Mouse (Mus musculus) R1 (cell line): ENCODE data around the gene Gm32742.

Source experiments
- DNase-seq: peaks from one replicate; pipeline ENCODE4 v3.0.0-alpha.2; 2018; ENCODE audit warnings: low read depth, low spot score

Gm32742 gene

DNA sequence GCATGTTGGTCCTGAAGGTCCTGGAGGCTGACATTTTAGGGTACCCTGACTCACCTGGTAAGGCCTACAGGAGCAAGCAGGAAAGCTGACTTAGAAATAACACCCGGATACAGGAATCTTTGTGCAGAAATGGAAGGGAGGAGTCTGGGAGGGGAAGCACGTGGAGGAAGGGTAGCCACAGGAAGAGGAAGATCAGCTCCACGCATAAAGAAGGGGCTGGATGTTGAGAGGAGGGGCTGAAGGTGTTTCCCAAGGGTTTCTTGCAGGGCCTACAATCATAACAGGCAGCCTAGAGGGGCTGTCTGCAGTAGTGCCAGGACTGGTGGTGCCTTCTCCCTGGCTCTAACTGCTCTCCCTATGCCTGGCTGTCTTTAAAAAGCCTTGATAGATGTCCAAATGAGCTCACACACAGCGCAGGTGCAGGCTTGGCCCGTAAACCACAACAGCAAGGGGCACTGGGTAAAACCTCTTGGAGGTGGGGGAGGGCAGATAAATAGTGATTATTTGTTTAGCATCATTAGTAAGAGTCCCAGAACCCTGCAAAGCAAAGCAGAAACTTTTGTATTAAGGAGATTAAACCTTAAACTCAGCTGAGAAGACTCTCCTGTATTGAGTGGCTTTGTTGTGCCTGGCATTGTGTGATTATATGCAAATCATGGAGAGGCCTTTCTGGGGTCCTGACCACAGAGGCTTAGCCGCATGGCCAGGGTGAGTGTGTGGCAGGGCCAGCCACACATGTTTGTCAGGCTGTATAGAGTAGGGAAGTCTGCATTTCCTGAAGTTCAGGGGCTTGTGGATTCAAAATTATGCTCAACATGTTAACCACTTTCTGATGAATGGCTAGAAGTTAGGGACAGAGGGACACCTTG, at the start of gene Gm32742:
Gm32742 (minus strand) TSS at position 206 of the 869 bp plus-strand sequence.
- no peak for DNase-seq

DNA sequence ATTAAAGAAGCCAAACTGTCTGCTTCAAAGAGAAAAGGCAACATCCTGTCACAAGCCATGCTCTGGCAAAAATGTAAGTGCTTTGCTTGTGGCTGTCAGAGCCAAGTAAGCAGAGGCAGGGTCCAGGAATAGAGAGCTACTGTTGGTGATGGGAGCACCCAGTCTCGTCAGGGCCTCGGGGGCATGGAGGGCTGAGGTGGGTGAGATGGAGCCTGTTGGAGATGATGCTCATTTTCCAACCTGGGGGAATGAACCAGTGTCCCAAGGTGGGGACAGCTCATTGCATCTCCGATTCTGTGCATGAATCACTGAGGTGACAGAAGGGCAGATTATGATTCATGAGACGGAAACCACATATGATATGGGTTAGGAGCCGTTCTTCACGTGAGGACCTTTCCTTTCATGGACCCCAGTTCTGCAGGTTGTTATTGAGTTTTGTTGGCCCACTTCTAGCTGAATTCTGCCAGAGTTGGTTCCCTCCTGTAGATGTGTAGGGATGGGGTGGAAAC, 48.5 kb upstream of the Gm32742 start:
- DNase-seq = no peak

DNA sequence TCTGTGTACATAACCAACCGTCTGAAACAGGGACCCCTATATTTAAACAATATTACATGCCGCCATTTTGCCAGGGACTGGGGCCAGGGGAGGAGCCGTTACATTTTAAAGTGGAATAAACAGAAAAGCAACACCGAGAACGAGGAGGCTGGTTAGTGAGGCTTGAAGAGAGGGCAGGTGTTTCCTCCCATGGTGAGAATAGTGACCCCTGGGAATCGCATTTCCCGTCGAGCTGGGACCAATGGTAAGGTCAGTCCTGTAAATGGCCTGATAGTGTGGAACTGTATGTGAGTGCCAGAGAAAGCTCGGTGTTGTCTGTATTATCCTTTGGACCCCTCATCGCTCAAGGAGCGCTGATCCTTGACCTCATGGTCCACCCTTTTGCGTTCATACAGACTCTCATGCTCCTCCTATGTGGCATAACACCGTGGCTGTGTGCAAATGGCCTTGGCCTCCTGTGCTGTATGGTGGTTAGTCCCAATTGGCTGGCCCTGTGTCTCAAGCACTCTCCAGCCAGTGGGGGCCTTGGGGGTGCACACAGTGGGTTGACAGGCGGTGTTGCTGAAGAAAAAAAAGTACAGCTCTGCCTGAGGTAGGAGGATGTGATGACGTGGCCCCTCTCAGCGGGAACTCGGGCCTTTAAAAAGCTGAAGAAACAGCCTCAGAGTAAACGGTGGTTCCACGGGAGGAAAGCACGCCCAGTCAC, 47.9 kb upstream of the Gm32742 start, which contains the start of gene Pou2af1:
Pou2af1 (plus strand) TSS at position 686 of the 706 bp plus-strand sequence.
- DNase-seq = no peak

DNA sequence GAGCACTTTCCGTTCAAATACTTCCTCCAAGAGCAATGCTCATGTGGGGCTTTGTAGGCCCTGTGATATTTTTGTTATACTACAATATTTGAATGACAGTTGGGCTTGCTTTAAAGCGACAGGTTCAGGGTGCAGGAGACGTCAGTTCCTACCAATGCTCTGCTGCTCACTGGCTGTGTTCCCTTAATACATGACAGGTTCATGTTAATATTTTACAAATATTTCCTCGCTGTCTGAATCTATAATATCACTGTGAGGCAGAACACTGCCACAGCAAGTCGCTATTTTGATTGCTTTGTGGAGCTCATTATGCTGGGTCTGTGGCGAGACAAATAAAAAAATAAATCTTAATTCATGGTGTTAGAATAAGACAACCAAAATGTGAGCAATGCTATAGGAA, 45.9 kb upstream of the Gm32742 start:
- no peak for DNase-seq

DNA sequence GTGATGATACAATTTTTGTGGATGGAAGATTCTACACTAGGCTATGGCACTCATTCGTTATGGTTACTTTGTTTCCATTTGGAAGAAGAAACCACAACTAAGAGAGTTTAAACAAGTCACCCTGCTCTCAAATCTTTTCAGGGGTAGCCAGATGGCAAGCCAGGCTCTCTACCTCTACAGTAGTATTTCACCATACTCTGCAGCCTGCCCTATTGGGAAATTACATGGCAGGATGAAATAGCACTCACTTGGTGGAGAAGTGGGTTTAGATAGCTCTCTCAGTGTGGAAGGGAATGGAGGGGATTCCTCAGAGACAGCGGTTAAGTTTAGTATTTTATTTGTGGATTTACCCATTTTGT, 43.6 kb upstream of the Gm32742 start:
- DNase-seq = no peak

DNA sequence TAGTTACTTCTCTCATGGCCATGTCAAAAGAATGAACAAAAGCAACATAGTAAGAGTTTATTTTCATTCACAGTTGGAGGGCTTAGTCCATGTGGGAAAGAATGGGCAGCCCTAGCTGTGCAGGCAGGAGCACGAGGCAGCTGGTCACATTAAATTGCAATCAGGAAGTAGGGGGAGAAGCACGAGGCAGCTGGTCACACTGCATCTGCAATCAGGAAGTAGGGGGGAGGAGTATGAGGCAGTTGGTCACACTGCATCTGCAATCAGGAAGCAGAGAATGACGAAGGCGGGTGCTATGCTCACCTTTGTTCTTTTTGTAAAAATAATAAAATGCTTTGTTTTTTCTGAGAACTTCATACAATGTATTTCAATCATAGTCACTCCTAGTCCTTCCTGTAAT, 29.5 kb upstream of the Gm32742 start:
- DNase-seq = peak; percentile 34

DNA sequence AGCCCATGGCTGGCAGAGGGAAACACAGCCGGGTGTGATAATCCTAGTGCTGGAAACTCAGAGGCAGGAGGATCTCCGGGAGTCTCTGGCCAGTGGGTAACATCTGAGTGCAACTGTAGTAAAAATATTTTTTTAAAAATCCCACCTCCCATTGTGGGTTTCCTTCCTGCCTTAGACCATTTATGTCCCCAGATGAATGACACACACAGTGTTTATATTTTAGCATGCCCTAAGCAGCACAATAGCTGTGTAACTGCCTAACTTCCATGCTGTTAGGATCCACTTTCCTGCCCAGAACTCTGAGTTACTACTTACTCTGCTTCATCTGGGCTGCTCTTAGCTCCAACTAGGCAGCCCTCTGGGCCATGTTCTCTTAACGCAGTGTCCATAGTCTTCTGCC, 25.3 kb upstream of the Gm32742 start:
- DNase-seq = no peak

DNA sequence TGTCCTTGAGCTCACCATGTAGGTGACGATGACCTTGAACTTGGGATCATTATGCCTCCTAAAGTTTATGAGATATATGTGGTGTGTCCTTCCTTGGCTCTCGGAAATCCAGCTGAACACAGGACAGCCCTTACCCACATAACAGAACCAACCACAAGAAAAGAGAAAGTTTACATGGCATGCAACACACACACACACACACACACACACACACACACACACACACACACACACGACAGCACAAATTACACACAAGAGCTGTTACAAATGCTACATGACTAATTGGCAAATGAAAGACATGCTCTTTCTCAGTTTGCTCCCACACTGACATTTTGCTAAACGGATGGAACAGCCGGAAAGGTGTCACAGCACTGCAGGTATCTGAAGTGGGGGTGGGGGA, 20.6 kb upstream of the Gm32742 start:
- no peak for DNase-seq

DNA sequence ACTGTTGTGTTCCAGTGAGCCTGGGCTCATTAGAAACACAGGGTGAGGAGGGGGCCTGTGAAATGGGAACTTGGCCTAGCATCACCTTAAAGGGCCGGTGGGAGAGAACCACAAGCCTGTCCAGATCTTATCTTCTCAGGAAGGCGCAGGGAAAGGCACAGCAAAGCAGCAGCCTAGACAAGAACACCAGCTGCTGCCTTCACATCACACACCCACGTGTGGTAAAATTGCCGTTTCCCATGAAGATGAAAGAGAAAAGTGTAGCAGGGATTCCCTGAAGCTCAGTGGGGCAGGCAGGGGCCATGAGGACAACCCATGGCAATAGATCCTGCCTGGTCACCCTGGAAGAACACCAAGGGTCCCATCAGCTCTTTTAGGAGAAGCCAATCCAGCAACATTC, 20.1 kb upstream of the Gm32742 start:
- DNase-seq = no peak

DNA sequence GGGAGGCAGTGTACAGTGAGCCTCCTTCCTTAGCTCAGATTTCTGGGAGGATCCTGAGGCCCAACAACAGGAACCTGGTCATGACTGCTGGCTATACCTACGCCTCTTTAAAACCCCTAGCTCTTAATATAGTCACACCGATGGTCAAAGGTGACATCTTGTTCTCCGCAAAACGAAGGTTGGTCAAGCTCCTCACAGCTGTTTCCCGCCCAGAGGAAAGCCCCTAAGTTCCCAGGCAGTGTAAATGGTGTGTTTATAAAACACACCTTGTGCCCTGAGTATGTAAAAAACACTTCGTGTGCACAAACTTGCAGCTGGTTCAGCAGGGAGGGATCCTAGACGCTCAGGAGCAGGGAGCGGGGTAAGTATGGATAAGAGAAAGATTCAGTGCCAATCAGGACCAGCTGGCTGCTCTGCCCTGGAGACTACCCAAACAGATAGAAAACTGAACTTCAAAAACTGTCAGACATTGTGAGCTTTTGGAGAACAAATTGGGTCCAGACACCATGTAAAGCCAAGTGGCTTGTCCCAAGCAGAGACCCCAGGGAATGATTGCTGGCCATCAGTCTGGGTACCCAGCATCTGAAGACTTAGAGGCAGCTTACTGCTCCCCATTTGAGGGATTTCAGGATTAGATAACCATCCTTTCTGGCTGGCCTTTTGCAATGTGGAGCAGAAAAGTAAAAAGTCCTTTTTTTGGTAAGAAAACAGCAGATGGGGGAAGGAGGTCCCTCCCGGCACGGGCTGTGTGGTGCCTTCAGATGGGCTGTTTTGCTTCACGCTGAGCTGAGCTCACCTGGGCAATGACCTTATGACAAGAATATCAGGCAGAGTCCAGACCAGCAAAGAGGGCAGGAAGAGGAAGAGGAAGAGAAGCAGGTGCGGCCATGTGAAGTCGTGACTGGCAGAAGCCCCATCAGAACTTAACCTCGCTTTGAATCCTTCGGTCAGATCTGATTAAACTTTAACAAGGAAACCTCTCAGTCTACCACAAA, 17.7 kb upstream of the Gm32742 start:
- no peak for DNase-seq

DNA sequence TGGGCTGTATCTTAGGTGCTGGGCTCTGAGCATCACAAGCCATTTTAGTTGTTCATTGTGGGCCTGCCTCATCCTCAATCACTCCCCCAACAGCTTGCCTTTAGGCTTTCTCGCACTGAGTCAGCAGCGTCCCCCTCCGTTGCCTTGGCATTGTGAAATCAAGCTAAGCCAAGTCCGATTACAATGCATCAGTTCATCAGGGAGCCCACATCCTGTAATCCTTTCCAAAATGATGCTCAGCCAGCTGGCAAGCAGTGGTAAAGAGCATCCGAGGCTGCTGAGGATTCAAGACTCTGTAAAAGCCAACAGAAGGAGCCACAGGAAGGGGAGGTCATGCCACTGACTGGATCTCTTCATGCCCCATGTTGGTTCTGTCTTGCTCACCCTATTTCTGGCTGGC, 15.3 kb upstream of the Gm32742 start:
- DNase-seq = no peak

DNA sequence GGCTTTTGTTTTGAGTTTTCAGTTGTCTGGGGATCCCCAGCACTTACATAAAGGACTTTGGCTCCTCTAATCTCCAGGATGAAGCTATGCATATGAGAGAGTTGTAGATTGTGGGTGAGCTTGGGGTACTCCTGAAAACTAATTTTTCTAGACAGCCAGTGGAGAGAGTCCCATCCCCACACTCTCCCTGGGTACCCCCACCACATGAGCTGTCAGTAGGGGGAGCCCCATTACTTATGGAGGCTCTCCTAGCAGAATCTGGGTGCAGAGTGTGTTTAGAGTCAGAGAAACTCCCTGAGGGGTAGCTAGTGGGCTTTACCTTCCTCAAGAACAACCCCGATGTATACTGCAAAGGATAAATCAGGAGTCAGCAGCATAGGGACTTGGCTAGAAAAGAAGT, 13.0 kb upstream of the Gm32742 start:
- no peak for DNase-seq

DNA sequence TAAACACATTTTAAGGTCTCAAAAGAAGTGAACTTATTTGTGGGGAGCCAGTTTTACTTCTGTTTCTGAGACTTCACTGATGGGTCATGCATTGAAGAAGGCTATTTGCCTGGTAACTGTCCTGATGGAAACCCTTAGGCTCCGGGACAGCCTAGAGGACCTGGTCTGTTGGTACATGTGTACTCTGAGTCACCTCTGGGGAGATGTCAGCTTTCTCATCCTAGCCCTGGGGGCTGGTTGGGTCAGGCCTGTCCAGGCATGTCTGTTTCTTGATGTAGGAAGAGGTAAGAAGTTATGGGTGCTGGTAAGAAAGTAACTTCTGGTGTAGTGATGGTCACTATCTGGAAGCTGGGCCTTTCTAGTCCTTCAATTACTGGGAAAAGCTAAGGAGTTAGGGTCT, 10.4 kb upstream of the Gm32742 start:
- DNase-seq = no peak

DNA sequence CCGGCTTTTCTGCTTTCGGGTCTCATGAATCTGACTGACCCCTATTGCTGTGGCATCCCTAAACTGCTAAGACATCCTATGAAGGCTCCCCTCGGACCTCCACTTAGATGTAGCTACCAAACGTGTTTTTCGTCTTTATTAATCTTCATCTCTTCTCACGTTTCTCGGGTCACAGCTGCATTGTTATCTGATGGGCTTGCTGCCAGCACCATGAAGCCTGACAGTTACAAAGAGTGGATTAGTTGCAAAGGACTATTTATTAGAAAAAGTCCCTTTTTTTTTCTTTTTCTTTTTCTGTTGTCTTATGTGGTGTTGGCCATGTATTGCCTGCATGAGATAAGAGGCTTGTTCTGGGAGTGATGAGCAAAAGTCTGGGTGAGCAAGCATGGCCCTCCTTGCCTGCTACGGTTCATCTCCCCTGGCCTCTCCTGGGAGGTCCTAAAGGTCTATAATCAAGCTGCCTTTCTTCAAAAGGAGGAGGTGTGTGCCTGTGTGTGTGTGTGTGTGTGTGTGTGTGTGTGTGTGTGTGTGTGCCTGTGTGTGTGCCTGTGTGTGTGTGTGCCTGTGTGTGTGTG, 9.7 kb upstream of the Gm32742 start:
- DNase-seq = no peak

DNA sequence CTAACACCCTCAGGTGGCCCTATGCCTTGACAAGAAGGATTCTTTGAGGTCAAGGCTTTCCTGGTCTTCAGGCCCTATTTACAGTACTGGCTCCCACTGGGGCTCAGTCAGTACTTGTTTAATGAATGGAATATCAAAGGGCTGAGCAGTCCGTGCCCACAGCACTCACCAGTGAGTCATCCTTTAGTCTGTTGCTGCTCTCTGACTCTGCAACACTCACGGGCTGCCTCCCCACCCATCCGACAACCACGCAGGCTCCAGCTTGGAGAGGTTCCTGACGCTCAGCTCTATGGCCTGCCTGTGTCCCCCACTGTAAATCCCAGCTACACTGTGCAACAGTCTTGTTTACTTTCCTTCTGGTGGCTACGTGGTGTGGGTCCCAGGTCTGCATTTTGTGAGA, 5.0 kb upstream of the Gm32742 start:
- DNase-seq = no peak

DNA sequence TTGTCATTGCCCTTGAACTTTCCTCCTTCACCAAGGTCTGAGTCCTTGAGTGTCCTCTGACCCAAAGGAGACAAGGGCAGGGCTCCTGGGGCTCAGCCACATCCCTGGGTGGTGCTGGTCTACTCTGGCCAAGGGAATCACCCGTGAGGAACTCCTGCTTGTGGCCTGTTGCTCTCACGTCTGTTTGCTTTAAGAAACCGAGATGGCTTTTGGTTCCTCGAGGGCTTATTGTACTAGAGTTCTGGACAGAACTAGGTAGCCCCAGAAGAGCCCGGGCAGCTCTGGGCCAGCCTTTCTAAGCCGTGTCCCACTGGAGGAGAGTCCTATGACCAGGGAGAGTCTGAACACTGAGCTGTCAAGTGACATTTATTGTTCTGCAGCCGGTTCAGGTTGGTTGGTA, 3.8 kb upstream of the Gm32742 start:
- DNase-seq = no peak

DNA sequence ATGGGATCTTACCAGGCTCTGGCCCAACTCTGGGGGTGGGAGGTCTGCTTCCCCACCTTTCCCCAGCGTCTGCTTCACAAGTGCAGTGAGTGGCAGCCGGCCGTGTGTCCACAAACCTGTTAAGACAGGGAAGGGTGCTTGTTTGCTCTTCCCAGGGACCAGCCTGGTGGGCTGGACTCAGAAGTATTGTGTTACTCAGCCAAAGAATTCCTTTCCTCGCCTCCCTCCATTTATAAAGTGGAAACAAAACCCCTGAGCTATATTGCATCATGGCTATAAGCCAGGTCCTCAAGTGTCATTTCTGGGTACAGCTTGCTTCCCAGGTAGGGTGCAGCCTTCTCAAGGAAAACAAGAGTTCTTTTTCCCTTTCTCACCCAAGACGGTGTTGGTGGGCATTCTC, 3.4 kb upstream of the Gm32742 start:
- no peak for DNase-seq

DNA sequence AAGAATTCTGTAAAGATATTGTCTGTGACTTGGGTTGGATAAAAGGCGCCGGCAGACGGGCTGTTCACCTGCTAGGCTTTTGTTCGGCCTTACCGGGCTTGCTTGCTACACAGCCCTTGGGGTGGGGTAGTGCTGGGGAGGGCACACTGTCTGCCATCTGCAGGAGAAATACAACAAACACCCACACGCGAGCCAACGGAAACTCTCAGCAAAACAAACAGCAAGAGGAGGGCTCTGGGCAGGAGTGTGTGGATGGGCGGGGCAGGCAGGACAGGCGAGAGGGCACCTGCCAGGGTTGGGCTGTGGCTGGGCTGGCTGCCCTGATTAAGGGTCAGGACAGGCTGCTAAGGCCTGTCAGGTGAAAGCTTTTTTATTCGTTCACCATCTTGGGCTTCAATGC, 2.6 kb upstream of the Gm32742 start:
- DNase-seq = no peak

DNA sequence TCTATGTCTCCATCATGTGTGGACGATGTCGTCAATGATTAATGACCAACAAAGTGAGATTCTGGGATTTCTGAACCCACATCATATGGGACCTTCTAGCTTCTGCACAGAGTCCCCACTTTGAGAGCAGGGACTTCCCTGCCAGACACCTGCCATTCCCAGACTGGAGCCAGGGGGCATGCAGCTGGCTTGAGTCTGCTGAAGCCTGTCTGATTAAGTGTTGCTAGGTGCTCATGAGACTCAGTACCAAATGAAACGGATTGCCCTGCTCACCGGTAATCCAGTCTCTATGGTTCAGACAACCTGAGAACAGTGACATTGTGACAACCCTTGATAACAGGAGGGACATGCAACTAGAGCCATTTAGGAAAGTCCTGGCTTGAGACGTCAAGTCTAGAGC, 1.3 kb downstream of the Gm32742 start:
- DNase-seq = no peak

DNA sequence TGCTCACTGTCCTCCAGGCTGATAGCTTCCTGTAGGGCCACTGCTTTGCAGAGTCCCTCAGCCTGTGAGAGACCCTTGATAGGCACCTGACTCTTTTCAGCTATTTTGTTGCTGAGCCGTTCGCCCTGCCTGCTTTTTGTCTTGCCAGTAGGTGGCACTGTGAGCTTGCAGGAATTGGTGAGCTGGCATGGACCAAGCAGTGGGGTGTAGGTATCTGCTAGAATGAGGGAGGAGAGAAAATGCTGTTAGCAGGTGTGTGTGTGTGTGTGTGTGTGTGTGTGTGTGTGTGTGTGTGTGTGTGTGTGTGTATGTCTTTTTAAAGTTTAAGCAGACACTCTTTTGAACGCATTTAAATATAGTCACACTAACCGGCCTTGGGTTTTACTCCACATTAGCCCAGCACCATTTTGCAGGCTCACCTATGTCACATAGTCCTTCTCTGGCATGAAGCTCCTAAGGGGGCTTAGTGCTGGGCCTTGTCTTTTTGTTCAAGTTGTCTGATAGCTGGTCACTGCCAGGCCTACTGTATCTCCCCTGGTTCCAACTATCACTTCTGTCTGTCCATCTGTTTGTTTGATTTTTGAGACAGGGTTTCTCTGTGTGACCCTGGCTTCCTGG, 3.4 kb downstream of the Gm32742 start:
- peak; percentile 61 for DNase-seq
